Mouse (Mus musculus) thymus, adult 2 months (tissue): ENCODE data around the gene Spata17.

ENCODE experiments used
- CTCF ChIP-seq: fragments of 200-500 bp; IDR thresholded peaks from 2 replicates; pipeline ENCODE4 v1.5.1; 2012; ENCODE audit warnings: mild to moderate bottlenecking, control low read depth, low read length, moderate library complexity, borderline replicate concordance; ENCODE audit not compliant: control insufficient read depth, poor library complexity, insufficient read depth; ENCODE audit errors: extremely low read depth
- POLR2A ChIP-seq: fragments of 200-500 bp; IDR thresholded peaks from 2 replicates; pipeline ENCODE4 v1.6.1; 2012; ENCODE audit warnings: mild to moderate bottlenecking, low read length, control low read depth, moderate library complexity; ENCODE audit not compliant: control insufficient read depth, poor library complexity, insufficient read depth; ENCODE audit errors: extremely low read depth

GRCm38 (mm10) chr1:187135887-187136286 lies 79.4 kb downstream of the Spata17 start:
- TF ChIP-seq POLR2A (no peak), CTCF (no peak)
